Mouse (Mus musculus): ENCODE results near the gene Swsap1. TPM values are rescaled to one million over a fixed set of nuclear protein-coding genes. Genes with fewer than 3 reads are reported as not detected.

The Swsap1 gene
- polyA plus RNA-seq, 1 experiment: 12.8 TPM

- no peak overlapping the region for H3K4me3 ChIP-seq (replicated peaks; ENCODE audit: insufficient read depth, low read depth, low read length)
- no peaks in the 10 kb centered on the region for H3K27me3 ChIP-seq (ENCODE audit: control insufficient read depth, insufficient read depth, low read length)
- H3K4me1 ChIP-seq (ENCODE audit: control insufficient read depth, insufficient read depth, low read length): no peaks in the 10 kb centered on the region
- no peak overlapping the region for H3K27ac ChIP-seq (ENCODE audit: insufficient read depth, low read length)
- TF ChIP-seq CTCF (IDR thresholded peaks at IDR 0.05; ENCODE audit: borderline replicate concordance, insufficient read depth, low read depth, low read length): no peak
- no peak for TF ChIP-seq POLR2A (IDR thresholded peaks at IDR 0.05; ENCODE audit: borderline replicate concordance, insufficient read depth, low read length)
- WGBS: 24% methylated on average over 11 of the region's 11 CpGs
- no peak for DNase-seq
Measured at GRCm38 (mm10) chr9:21950322-21950721, 5.2 kb upstream of the Swsap1 start.

- H3K4me3 ChIP-seq (replicated peaks; ENCODE audit: insufficient read depth, low read depth, low read length): no peak overlapping the region
- DNase-seq: no peak
- no peaks in the 10 kb centered on the region for H3K27me3 ChIP-seq (ENCODE audit: control insufficient read depth, insufficient read depth, low read length)
- WGBS: 83% methylated on average over 3 of the region's 3 CpGs
- no peak overlapping the region for H3K27ac ChIP-seq (ENCODE audit: insufficient read depth, low read length)
- TF ChIP-seq CTCF (IDR thresholded peaks at IDR 0.05; ENCODE audit: borderline replicate concordance, insufficient read depth, low read depth, low read length) (peak; percentile 34; the same call in 1 of the 2 replicates), POLR2A (IDR thresholded peaks at IDR 0.05; ENCODE audit: borderline replicate concordance, insufficient read depth, low read length) (no peak)
- no peaks in the 10 kb centered on the region for H3K4me1 ChIP-seq (ENCODE audit: control insufficient read depth, insufficient read depth, low read length)
Measured at GRCm38 (mm10) chr9:21951977-21952376, 3.6 kb upstream of the Swsap1 start.

GRCm38 (mm10) chr9:21953600-21953999 lies 2.0 kb upstream of the Swsap1 start:
- TF ChIP-seq POLR2A (IDR thresholded peaks at IDR 0.05; ENCODE audit: borderline replicate concordance, insufficient read depth, low read length) (no peak), CTCF (IDR thresholded peaks at IDR 0.05; ENCODE audit: borderline replicate concordance, insufficient read depth, low read depth, low read length) (no peak)
- WGBS: 49% methylated on average over 3 of the region's 3 CpGs
- Histone ChIP-seq H3K4me1 (ENCODE audit: control insufficient read depth, insufficient read depth, low read length) (no peaks in the 10 kb centered on the region), H3K27me3 (ENCODE audit: control insufficient read depth, insufficient read depth, low read length) (no peaks in the 10 kb centered on the region), H3K27ac (ENCODE audit: insufficient read depth, low read length) (no peak overlapping the region), H3K4me3 (replicated peaks; ENCODE audit: insufficient read depth, low read depth, low read length) (no peak overlapping the region)
- no peak for DNase-seq

GRCm38 (mm10) chr9:21954635-21955034 lies 920 bp upstream of the Swsap1 start:
- TF ChIP-seq CTCF (IDR thresholded peaks at IDR 0.05; ENCODE audit: borderline replicate concordance, insufficient read depth, low read depth, low read length) (no peak), POLR2A (IDR thresholded peaks at IDR 0.05; ENCODE audit: borderline replicate concordance, insufficient read depth, low read length) (no peak)
- DNase-seq: peak in 1 of 2 experiments; percentile 39
- H3K27me3 ChIP-seq (ENCODE audit: control insufficient read depth, insufficient read depth, low read length): no peaks in the 10 kb centered on the region
- no peaks in the 10 kb centered on the region for H3K4me1 ChIP-seq (ENCODE audit: control insufficient read depth, insufficient read depth, low read length)
- H3K4me3 ChIP-seq (replicated peaks; ENCODE audit: insufficient read depth, low read depth, low read length): no peak overlapping the region
- WGBS: 66% methylated on average over 3 of the region's 3 CpGs
- no peak overlapping the region for H3K27ac ChIP-seq (ENCODE audit: insufficient read depth, low read length)

GRCm38 (mm10) chr9:21955225-21955569 lies 358 bp upstream of the Swsap1 start:
- 0 out of 2 replicates have a peak overlapping the region, but pooled peaks have one; percentile 2 for H3K27ac ChIP-seq (ENCODE audit: insufficient read depth, low read length)
- peak overlapping the region; percentile 78 for H3K4me3 ChIP-seq (replicated peaks; ENCODE audit: insufficient read depth, low read depth, low read length)
- TF ChIP-seq CTCF (IDR thresholded peaks at IDR 0.05; ENCODE audit: borderline replicate concordance, insufficient read depth, low read depth, low read length) (peak; percentile 52; the same call in 1 of the 2 replicates), POLR2A (IDR thresholded peaks at IDR 0.05; ENCODE audit: borderline replicate concordance, insufficient read depth, low read length) (no peak)
- H3K27me3 ChIP-seq (ENCODE audit: control insufficient read depth, insufficient read depth, low read length): no peaks in the 10 kb centered on the region
- WGBS: 2% methylated on average over 18 of the region's 18 CpGs
- DNase-seq: no peak
- no peaks in the 10 kb centered on the region for H3K4me1 ChIP-seq (ENCODE audit: control insufficient read depth, insufficient read depth, low read length)

GRCm38 (mm10) chr9:21958372-21958771 lies 2.8 kb downstream of the Swsap1 start:
- DNase-seq: no peak
- peaks cover 7% of the 10 kb centered on the region for H3K4me1 ChIP-seq (ENCODE audit: control insufficient read depth, insufficient read depth, low read length)
- 83% methylated on average over 5 of the region's 5 CpGs for WGBS
- H3K27ac ChIP-seq (ENCODE audit: insufficient read depth, low read length): no peak overlapping the region
- H3K27me3 ChIP-seq (ENCODE audit: control insufficient read depth, insufficient read depth, low read length): no peaks in the 10 kb centered on the region
- TF ChIP-seq CTCF (IDR thresholded peaks at IDR 0.05; ENCODE audit: borderline replicate concordance, insufficient read depth, low read depth, low read length) (no peak), POLR2A (IDR thresholded peaks at IDR 0.05; ENCODE audit: borderline replicate concordance, insufficient read depth, low read length) (no peak)
- no peak overlapping the region for H3K4me3 ChIP-seq (replicated peaks; ENCODE audit: insufficient read depth, low read depth, low read length)

- Histone ChIP-seq H3K27me3 (ENCODE audit: control insufficient read depth, insufficient read depth, low read length) (no peaks in the 10 kb centered on the region), H3K4me1 (ENCODE audit: control insufficient read depth, insufficient read depth, low read length) (peaks cover 12% of the 10 kb centered on the region), H3K27ac (ENCODE audit: insufficient read depth, low read length) (no peak overlapping the region), H3K4me3 (replicated peaks; ENCODE audit: insufficient read depth, low read depth, low read length) (no peak overlapping the region)
- DNase-seq: no peak
- 88% methylated on average over 7 of the region's 7 CpGs for WGBS
- TF ChIP-seq CTCF (IDR thresholded peaks at IDR 0.05; ENCODE audit: borderline replicate concordance, insufficient read depth, low read depth, low read length) (no peak), POLR2A (IDR thresholded peaks at IDR 0.05; ENCODE audit: borderline replicate concordance, insufficient read depth, low read length) (no peak)
Measured at GRCm38 (mm10) chr9:21959244-21959643, 3.7 kb downstream of the Swsap1 start.

- no peak for DNase-seq
- no peak overlapping the region for H3K4me3 ChIP-seq (replicated peaks; ENCODE audit: insufficient read depth, low read depth, low read length)
- TF ChIP-seq CTCF (IDR thresholded peaks at IDR 0.05; ENCODE audit: borderline replicate concordance, insufficient read depth, low read depth, low read length) (no peak), POLR2A (IDR thresholded peaks at IDR 0.05; ENCODE audit: borderline replicate concordance, insufficient read depth, low read length) (no peak)
- no peaks in the 10 kb centered on the region for H3K27me3 ChIP-seq (ENCODE audit: control insufficient read depth, insufficient read depth, low read length)
- H3K27ac ChIP-seq (ENCODE audit: insufficient read depth, low read length): no peak overlapping the region
- peaks cover 12% of the 10 kb centered on the region for H3K4me1 ChIP-seq (ENCODE audit: control insufficient read depth, insufficient read depth, low read length)
- WGBS: 77% methylated on average over 9 of the region's 9 CpGs
Measured at GRCm38 (mm10) chr9:21960135-21960534, 4.6 kb downstream of the Swsap1 start.

Measured in cerebellum, adult 2 months (tissue).